Mouse (Mus musculus) MEL (cell line): ENCODE measurements around the gene Pogz.

Experiments
- CHD1 ChIP-seq: IDR thresholded peaks from 2 replicates; pipeline ENCODE4 v1.6.1; 2012; ENCODE audit warnings: low read depth, mild to moderate bottlenecking, inconsistent platforms, low read length, improper control_type of control experiment
- CTCF ChIP-seq, 3 experiments: IDR thresholded peaks in 2 of 3; conservative IDR thresholded peaks in 1 of 3; 2 replicates each; pipeline ENCODE4 v1.5.1; 2011 to 2012; ENCODE audit warnings: low read length in 3 of 3, low read depth in 2 of 3, mild to moderate bottlenecking in 2 of 3, improper control_type of control experiment in 1 of 3, inconsistent platforms in 1 of 3, mixed read lengths in 1 of 3, moderate library complexity in 1 of 3; ENCODE audit not compliant: control insufficient read depth in 1 of 3, insufficient read depth in 1 of 3, poor library complexity in 1 of 3, severe bottlenecking in 1 of 3
- EP300 ChIP-seq, 2 experiments: IDR thresholded peaks; 2 replicates each; pipeline ENCODE4 v1.6.1; 2011; ENCODE audit warnings: improper control_type of control experiment in 2 of 2, low read length in 2 of 2, low read depth in 1 of 2, mild to moderate bottlenecking in 1 of 2
- GABPA ChIP-seq: IDR thresholded peaks from 2 replicates; pipeline ENCODE4 v1.6.1; 2012; ENCODE audit warnings: low read depth, mild to moderate bottlenecking, inconsistent platforms, low read length, improper control_type of control experiment, moderate library complexity
- JUND ChIP-seq: IDR thresholded peaks from 2 replicates; pipeline ENCODE4 v1.6.1; 2011; ENCODE audit warnings: low read depth, mild to moderate bottlenecking, improper control_type of control experiment, low read length
- MAFK ChIP-seq: IDR thresholded peaks from 2 replicates; pipeline ENCODE4 v1.6.1; 2011; ENCODE audit warnings: low read depth, mild to moderate bottlenecking, low read length, improper control_type of control experiment, borderline replicate concordance
- MAX ChIP-seq: IDR thresholded peaks from 2 replicates; pipeline ENCODE4 v1.6.1; 2011; ENCODE audit warnings: low read length, improper control_type of control experiment
- POLR2A ChIP-seq, 2 experiments: IDR thresholded peaks; 2 replicates each; pipeline ENCODE4 v1.6.1; 2011 to 2012; ENCODE audit warnings: low read length in 2 of 2, mild to moderate bottlenecking in 2 of 2, control low read depth in 1 of 2, improper control_type of control experiment in 1 of 2, low read depth in 1 of 2, moderate library complexity in 1 of 2; ENCODE audit not compliant: control insufficient read depth in 1 of 2, insufficient read depth in 1 of 2, poor library complexity in 1 of 2
- POLR2AphosphoS5 ChIP-seq: IDR thresholded peaks from 2 replicates; pipeline ENCODE4 v1.6.1; 2012; ENCODE audit warnings: low read depth, borderline replicate concordance, mild to moderate bottlenecking, inconsistent platforms, low read length, moderate library complexity, mixed read lengths
- RCOR1 ChIP-seq: IDR thresholded peaks from 2 replicates; pipeline ENCODE4 v1.6.1; 2012; ENCODE audit warnings: low read depth, mild to moderate bottlenecking, inconsistent platforms, low read length, improper control_type of control experiment
- SIN3A ChIP-seq: IDR thresholded peaks from 2 replicates; pipeline ENCODE4 v1.6.1; 2012; ENCODE audit warnings: low read length, improper control_type of control experiment, inconsistent platforms
- USF1 ChIP-seq: IDR thresholded peaks from 2 replicates; pipeline ENCODE4 v1.6.1; 2014; ENCODE audit warnings: low read depth, mild to moderate bottlenecking, inconsistent platforms, low read length, improper control_type of control experiment, moderate library complexity
- USF2 ChIP-seq, 2 experiments: IDR thresholded peaks; 2 replicates each; pipeline ENCODE4 v1.6.1; 2011 to 2012; ENCODE audit warnings: improper control_type of control experiment in 2 of 2, low read length in 2 of 2, borderline replicate concordance in 1 of 2, inconsistent platforms in 1 of 2, low read depth in 1 of 2, mild to moderate bottlenecking in 1 of 2; ENCODE audit not compliant: insufficient read depth in 1 of 2
- ZC3H11A ChIP-seq: IDR thresholded peaks from 2 replicates; pipeline ENCODE4 v1.6.1; 2012; ENCODE audit warnings: low read depth, mild to moderate bottlenecking, inconsistent platforms, low read length, improper control_type of control experiment

GRCm38 (mm10) chr3:94804976-94805375, 32.4 kb upstream of the Pogz start:
- TF ChIP-seq POLR2AphosphoS5: no peak
- no peak for TF ChIP-seq POLR2A (IDR thresholded peaks at IDR 0.05; ENCODE audit: control insufficient read depth in 1 of 2, insufficient read depth in 1 of 2, low read depth in 1 of 2, low read length in 2 of 2, poor library complexity in 1 of 2)
- no peak for TF ChIP-seq CTCF (IDR thresholded peaks at IDR 0.05 in 2 of 3, conservative IDR thresholded peaks at IDR 0.05 in 1 of 3; ENCODE audit: control insufficient read depth in 1 of 3, insufficient read depth in 1 of 3, low read depth in 2 of 3, low read length in 3 of 3, poor library complexity in 1 of 3, severe bottlenecking in 1 of 3)
- no peak for TF ChIP-seq MAFK
- TF ChIP-seq EP300 (IDR thresholded peaks at IDR 0.05; ENCODE audit: low read depth in 1 of 2, low read length in 2 of 2): no peak
- no peak for TF ChIP-seq USF1
- no peak for TF ChIP-seq RCOR1
- no peak for TF ChIP-seq CHD1
- no peak for TF ChIP-seq USF2 (IDR thresholded peaks at IDR 0.05; ENCODE audit: borderline replicate concordance in 1 of 2, insufficient read depth in 1 of 2, low read depth in 1 of 2, low read length in 2 of 2)
- no peak for TF ChIP-seq ZC3H11A
- no peak for TF ChIP-seq GABPA
- TF ChIP-seq MAX: no peak
- no peak for TF ChIP-seq JUND
- no peak for TF ChIP-seq SIN3A
